Mouse (Mus musculus) ES-Bruce4 (cell line): Measurements from ENCODE around the gene Stat3. TPM values are rescaled to one million over a fixed set of nuclear protein-coding genes. Genes with fewer than 3 reads are reported as not detected.

Experiments
- H3K27ac ChIP-seq: 2 replicates; pipeline ENCODE4 v1.5.1; 2012; ENCODE audit warnings: low read length, inconsistent platforms; ENCODE audit not compliant: insufficient read depth
- H3K27me3 ChIP-seq: 2 replicates; pipeline ENCODE4 v1.6.1; 2012; ENCODE audit warnings: mild to moderate bottlenecking, low read length, inconsistent platforms; ENCODE audit not compliant: control insufficient read depth, poor library complexity, insufficient read depth, severe bottlenecking
- H3K36me3 ChIP-seq: 2 replicates; pipeline ENCODE4 v1.6.1; 2012; ENCODE audit warnings: inconsistent platforms, mild to moderate bottlenecking, low read length, moderate library complexity; ENCODE audit not compliant: control insufficient read depth, poor library complexity, insufficient read depth, severe bottlenecking
- H3K4me1 ChIP-seq: one replicate; pipeline ENCODE4 v1.8.1; 2011; ENCODE audit warnings: low read length; ENCODE audit not compliant: control insufficient read depth, insufficient read depth
- H3K4me3 ChIP-seq: 2 replicates; pipeline ENCODE4 v1.5.1; 2011; ENCODE audit warnings: low read depth, mild to moderate bottlenecking, low read length
- H3K9ac ChIP-seq: 2 replicates; pipeline ENCODE4 v1.6.1; 2012; ENCODE audit warnings: low read depth, mild to moderate bottlenecking, inconsistent platforms; ENCODE audit not compliant: poor library complexity, severe bottlenecking
- H3K9me3 ChIP-seq: replicated peaks from 2 replicates; pipeline ENCODE4 v1.6.1; 2012; ENCODE audit warnings: mild to moderate bottlenecking, low read length, inconsistent platforms; ENCODE audit not compliant: control insufficient read depth, poor library complexity, insufficient read depth, severe bottlenecking
- CTCF ChIP-seq: IDR thresholded peaks from one replicate; pipeline ENCODE4 v1.8.1; 2011; ENCODE audit warnings: low read depth, low read length
- EP300 ChIP-seq: IDR thresholded peaks from 2 replicates; pipeline ENCODE4 v1.6.1; 2011; ENCODE audit warnings: low read depth, low read length; ENCODE audit not compliant: insufficient read depth
- POLR2A ChIP-seq: IDR thresholded peaks from one replicate; pipeline ENCODE4 v1.8.1; 2011; ENCODE audit warnings: low read length; ENCODE audit not compliant: insufficient read depth
- polyA plus RNA-seq: library from polyadenylated mRNA; stranded (reverse); fragments of >200 nt; gene quantifications from 2 replicates; pipeline ENCODE4 v1.2.4, GENCODE M21; 2011; ENCODE audit warnings: low read depth; ENCODE audit not compliant: missing spikeins, insufficient read depth, insufficient read length

Stat3 gene
- polyA plus RNA-seq, 1 experiment: 39.8 TPM

GRCm38 (mm10) chr11:100938112-100938511, 1.2 kb downstream of the Stat3 start:
- no peak for TF ChIP-seq POLR2A
- TF ChIP-seq EP300: no peak
- TF ChIP-seq CTCF: no peak
- Histone ChIP-seq H3K36me3 (no peaks in the 10 kb centered on the region), H3K9ac (peak overlapping the region; percentile 85; the same call in 1 of the 2 replicates)

GRCm38 (mm10) chr11:100937295-100937694, 2.0 kb downstream of the Stat3 start:
- H3K9ac ChIP-seq: no peak overlapping the region
- no peak overlapping the region for H3K27ac ChIP-seq
- H3K27me3 ChIP-seq: no peaks in the 10 kb centered on the region
- peaks cover 2% of the 10 kb centered on the region; the same call in 1 of the 2 replicates for H3K36me3 ChIP-seq
- no peaks in the 10 kb centered on the region for H3K9me3 ChIP-seq
- H3K4me3 ChIP-seq: no peak overlapping the region
- peaks cover 4% of the 10 kb centered on the region for H3K4me1 ChIP-seq
- no peak for TF ChIP-seq POLR2A
- no peak for TF ChIP-seq EP300
- no peak for TF ChIP-seq CTCF

More at GRCm38 (mm10) chr11:100938112-100938511, 1.2 kb downstream of the Stat3 start:
- Histone ChIP-seq H3K4me1 (peaks cover 4% of the 10 kb centered on the region), H3K27ac (no peak overlapping the region), H3K27me3 (no peaks in the 10 kb centered on the region), H3K4me3 (peak overlapping the region; percentile 20; the same call in 1 of the 2 replicates), H3K9me3 (no peaks in the 10 kb centered on the region)

- Histone ChIP-seq H3K4me3 (no peak overlapping the region), H3K4me1 (peaks cover 4% of the 10 kb centered on the region), H3K36me3 (peaks cover 4% of the 10 kb centered on the region; the same call in 1 of the 2 replicates), H3K27me3 (no peaks in the 10 kb centered on the region), H3K9me3 (no peaks in the 10 kb centered on the region), H3K27ac (no peak overlapping the region), H3K9ac (no peak overlapping the region)
- TF ChIP-seq POLR2A (no peak), EP300 (no peak), CTCF (no peak)
These were observed 3.7 kb downstream of the Stat3 start for GRCm38 (mm10) chr11:100935373-100936355.

GRCm38 (mm10) chr11:100931254-100931921, 8.0 kb downstream of the Stat3 start:
- no peak overlapping the region for H3K27ac ChIP-seq

GRCm38 (mm10) chr11:100930611-100931010, 8.7 kb downstream of the Stat3 start:
- Histone ChIP-seq H3K9ac (no peak overlapping the region), H3K4me1 (no peaks in the 10 kb centered on the region), H3K4me3 (no peak overlapping the region), H3K27me3 (no peaks in the 10 kb centered on the region), H3K36me3 (peaks cover 4% of the 10 kb centered on the region; the same call in 1 of the 2 replicates), H3K9me3 (no peaks in the 10 kb centered on the region), H3K27ac (no peak overlapping the region)
- TF ChIP-seq EP300: no peak
- no peak for TF ChIP-seq CTCF
- no peak for TF ChIP-seq POLR2A

More at GRCm38 (mm10) chr11:100931254-100931921, 8.0 kb downstream of the Stat3 start:
- no peaks in the 10 kb centered on the region for H3K9me3 ChIP-seq
- H3K27me3 ChIP-seq: no peaks in the 10 kb centered on the region
- peaks cover 2% of the 10 kb centered on the region for H3K4me1 ChIP-seq
- H3K36me3 ChIP-seq: peaks cover 4% of the 10 kb centered on the region; the same call in 1 of the 2 replicates
- no peak overlapping the region for H3K4me3 ChIP-seq
- TF ChIP-seq EP300 (no peak), POLR2A (no peak), CTCF (no peak)
- H3K9ac ChIP-seq: no peak overlapping the region

- no peaks in the 10 kb centered on the region for H3K9me3 ChIP-seq
- 0 out of 2 replicates have a peak, but pooled peaks cover 2% of the 10 kb centered on the region for H3K36me3 ChIP-seq
- TF ChIP-seq CTCF (no peak), POLR2A (no peak), EP300 (no peak)
- H3K4me1 ChIP-seq: no peaks in the 10 kb centered on the region
- H3K27ac ChIP-seq: no peak overlapping the region
- H3K4me3 ChIP-seq: no peak overlapping the region
- H3K27me3 ChIP-seq: no peaks in the 10 kb centered on the region
- H3K9ac ChIP-seq: no peak overlapping the region
These were observed 12.0 kb downstream of the Stat3 start for GRCm38 (mm10) chr11:100927386-100927785.
